Mouse (Mus musculus) forebrain, embryonic 16.5 days (tissue): ENCODE results near the gene BC117090. TPM values are rescaled to one million over a fixed set of nuclear protein-coding genes. Genes with fewer than 3 reads are reported as not detected.

Experiments used
- polyA plus RNA-seq: library from polyadenylated mRNA; unstranded; fragments of >200 nt; fragmentation: Nextera tagmentation; extraction: Ambion mirVana; gene quantifications from 2 replicates; pipeline ENCODE4 v1.2.1, GENCODE M21; 2015

Gene BC117090
- polyA plus RNA-seq, 1 experiment from 2014 or later = not detected

Other genes starting within 250 kb of the BC117090 start
- gene Csta1, start 203.1 kb downstream of the BC117090 start, polyA plus RNA-seq = not detected in 2 replicates
- not detected in 2 replicates for gene Stfa2l1, start 177.5 kb downstream of the BC117090 start, polyA plus RNA-seq
- 0.96 TPM in 1 of 2 replicates, not detected in the other for gene Gm5483, start 150.1 kb downstream of the BC117090 start, polyA plus RNA-seq
- gene Gm5416, start 123.9 kb downstream of the BC117090 start, polyA plus RNA-seq = not detected in 2 replicates
- gene 2010005H15Rik, start 112.9 kb downstream of the BC117090 start, polyA plus RNA-seq = not detected in 2 replicates
- gene Stfa1, start 57.4 kb downstream of the BC117090 start, polyA plus RNA-seq = 0.62 TPM in 1 of 2 replicates, not detected in the other
- 1.2 TPM in 1 of 2 replicates, not detected in the other for gene BC100530, start 33.4 kb upstream of the BC117090 start, polyA plus RNA-seq
- gene Stfa2, start 74.1 kb upstream of the BC117090 start, polyA plus RNA-seq = not detected in 2 replicates
- gene Stfa3, start 121.1 kb upstream of the BC117090 start, polyA plus RNA-seq = 0.72 TPM in 1 of 2 replicates, not detected in the other
- gene Casr, start 227.8 kb upstream of the BC117090 start, polyA plus RNA-seq = 0.16 and 0.51 TPM in 2 replicates